Mouse (Mus musculus): ENCODE data around the gene Trappc6a.
A peak's percentile ranks its signal among the peaks of the same experiment; 100 is the strongest.
"Not testable (repeated sequence)": the region's sequence is repeated elsewhere in the genome, so short reads cannot be mapped to it uniquely, and the experiment has no call there.

Trappc6a gene

DNA sequence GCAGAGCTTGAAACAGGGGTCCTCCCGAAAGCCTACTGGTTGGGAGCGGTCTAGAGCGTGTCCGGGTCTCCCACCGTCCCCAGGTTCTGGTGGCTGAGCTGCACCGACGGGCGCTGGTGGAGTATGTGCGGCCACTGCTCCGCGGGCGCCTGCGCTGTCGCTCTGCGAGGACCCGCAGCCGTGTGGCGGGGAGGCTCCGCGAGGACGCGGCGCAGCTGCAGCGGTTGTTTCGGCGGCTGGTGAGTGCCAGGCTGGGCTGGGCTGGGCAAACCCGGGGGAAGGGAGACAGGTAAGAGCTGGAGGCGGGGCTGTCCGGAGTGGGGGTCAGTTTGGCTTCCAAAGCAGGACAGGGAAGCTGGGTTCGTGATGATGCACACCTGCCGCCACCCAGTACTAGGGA, 18.7 kb upstream of the Trappc6a start:
- DNase-seq (ENCODE audit: low read depth, low spot score): no peak

DNA sequence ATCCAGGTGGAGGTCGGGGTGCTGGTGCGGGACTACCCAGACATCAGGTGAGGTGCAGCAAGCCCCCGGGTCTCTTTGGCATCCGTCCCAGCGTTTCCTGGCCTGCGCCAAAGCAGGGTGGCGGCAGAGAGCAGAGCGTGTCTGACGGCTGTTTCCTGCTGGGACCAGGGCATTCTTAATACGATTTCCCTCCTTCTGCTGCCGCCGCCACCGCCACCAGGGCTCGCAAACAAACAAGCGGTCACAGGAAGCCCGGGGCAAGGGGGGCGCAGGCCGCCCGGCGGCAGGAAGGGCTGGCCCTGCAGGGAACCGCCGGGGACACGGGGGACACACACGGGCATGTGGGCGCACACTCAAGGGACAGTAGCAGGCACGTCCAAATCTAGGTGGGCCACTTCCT, 16.5 kb upstream of the Trappc6a start:
- DNase-seq (ENCODE audit: low read depth, low spot score): no peak

DNA sequence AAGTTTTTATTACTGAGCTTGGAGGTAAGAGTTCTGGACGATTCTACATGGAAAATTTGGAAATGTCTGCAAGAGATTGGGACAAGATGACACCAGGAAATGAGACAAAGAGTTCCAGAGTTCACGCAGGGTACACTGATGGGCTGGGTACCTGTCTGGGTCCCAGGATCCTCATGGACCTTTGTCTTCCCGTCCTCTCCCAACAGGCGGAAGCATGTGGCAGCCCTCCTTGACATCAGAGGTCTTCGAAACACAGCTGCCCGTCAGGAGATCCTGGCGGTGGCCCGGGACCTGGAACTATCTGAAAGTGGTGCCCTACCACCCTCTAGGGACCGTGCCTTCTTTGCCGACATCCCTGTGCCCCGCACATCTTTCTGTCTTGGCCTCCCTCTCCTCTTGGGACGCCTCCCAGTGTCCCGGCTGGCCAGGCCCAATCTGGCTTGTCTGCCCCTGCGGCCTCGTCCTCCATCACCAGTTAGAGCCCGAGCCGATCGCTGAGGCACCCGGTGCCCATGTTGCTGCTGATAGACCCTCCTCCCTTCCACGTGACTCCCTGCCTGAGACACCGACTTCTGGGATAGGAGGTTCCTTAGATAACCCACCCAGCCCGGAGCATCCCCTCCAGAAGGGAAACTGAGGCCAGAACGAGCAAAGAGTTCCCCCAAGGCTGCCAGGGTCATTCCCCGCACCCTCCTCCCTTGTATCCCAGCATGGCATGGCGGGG, 13.3 kb upstream of the Trappc6a start:
- DNase-seq (ENCODE audit: low read depth, low spot score): no peak

DNA sequence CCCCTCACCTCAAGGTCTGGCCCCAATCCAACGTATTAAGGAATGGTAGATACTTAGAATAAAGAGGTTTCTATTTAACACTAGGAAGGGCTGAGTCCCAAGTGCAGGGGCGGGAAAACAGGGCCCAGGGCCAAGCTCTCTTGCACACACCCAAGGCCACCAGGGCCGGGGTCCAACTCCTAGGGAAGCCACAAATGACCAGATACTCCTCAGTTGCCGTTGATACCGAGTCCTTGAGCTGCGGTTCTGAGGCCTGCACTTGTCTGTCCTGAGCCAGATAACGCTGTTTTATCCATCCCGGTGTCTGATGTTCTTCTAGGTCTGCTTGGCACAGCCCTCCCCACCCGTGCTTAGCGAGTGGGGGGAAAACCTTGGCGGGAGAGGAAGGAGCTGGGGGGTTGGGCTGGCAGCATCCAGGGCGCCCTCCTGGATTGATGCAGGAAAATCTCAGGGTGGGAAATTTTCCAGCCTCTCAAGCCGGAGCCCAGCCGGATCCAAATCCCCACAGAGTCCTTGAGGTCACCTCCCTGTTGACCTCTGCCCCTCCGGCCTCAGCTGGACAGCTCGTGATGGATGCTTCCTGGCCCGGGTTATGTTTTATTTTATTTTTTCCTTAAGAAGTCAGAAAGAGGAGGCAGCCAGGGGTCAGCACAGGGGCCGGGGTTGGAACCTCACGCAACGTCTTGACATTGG, 12.5 kb upstream of the Trappc6a start:
- DNase-seq (ENCODE audit: low read depth, low spot score): no peak

DNA sequence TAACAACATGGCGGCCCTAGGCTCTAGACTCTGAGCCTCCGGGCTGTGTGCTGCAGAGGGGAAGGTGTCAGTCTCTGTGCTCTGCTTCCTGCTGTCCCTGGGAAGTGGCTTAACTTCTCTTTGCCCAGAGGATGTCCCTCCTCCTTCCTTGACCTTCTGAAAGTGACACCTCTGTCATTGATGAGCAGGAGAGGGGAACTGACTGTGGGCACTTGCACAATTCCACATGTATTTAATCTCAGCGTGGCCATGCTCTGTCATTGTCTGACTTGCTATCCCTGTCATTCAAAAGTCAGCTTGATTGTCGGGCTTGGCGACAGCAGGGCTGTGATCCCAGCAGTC, 12.0 kb upstream of the Trappc6a start:
- no peak for DNase-seq (ENCODE audit: low read depth, low spot score)

DNA sequence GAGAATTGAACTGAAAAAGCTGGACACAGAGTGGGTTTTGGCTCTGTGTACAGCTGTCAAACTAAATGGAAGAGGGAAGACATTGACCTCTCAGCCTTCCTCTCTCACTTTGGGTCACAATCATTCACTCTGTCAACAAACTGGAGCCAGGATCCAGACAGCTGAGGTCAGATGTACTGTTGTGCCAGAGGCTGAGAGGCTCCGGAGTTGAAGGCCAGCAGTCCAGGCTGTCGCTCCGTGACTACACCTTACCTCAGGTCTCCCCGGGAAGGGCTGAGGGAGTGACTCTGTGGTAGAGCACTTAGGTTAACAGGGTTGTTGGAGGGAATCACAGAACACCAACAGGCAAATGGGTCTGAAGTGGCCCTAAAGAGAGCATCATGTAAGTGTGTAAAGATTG, 9.9 kb upstream of the Trappc6a start:
- DNase-seq (ENCODE audit: low read depth, low spot score): no peak

DNA sequence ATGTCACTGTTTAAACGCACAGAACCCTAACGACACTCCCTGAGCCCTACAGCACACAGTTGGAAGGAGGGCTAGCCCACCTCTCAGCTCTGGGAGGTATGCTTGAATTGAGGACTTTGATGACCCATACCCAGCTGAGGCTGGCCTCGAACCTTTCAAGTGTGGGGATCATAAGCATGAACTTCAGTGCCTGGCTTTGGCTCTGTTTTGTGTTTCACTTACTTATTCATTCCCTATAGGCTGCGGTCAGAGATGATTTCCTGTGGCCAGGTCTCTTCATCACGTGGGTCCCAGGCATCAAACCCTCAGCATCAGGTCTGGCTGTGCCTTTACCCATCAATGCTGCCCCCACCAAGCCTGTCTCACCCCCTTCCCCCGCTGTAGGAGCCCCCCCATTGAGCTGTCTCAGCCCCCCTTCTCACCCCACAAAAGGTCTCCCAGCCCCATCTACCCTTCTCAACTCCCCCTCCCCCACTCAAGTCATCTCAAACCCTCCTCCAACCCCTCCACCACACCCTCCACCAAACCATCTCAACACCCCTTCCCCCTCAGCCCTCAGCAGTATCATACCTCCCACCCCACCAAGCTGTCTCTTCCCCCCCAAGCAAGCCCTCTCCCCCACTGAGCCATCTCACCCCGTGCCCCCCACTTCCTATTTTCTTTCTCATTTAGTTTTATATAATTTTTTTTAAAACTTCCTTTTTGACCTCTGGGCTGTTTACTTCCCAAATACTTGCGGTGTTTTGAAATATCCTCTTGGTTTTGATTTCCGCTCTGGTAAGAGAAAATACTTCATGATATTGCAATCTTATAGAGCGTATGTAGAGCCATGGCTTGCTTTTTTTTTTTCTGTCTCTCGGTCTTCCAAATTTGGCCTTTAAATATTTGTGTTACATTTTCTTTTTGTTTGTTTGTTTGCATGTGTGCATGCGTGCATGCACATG, 7.5 kb upstream of the Trappc6a start:
- DNase-seq (ENCODE audit: low read depth, low spot score): no peak

DNA sequence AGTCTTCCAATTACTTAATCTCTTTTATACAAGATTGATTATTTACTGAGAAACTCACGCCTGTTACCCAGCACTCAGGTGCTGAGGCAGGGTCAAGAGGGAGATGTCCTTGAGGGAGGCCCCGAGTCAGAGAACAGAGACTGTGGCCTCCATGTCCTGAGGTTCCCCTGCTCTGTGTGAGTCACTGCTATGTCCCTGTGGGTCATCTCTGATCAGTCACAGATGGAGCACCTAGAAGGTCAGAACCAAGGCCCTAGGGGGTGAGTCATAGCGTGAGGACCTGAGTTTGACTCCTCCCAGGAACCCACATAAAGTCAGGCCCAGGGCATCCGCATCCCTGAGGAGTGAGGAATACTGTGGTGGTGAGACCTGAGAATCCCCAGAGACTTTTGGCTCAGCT, 6.5 kb upstream of the Trappc6a start:
- DNase-seq (ENCODE audit: low read depth, low spot score): peak; percentile 69

DNA sequence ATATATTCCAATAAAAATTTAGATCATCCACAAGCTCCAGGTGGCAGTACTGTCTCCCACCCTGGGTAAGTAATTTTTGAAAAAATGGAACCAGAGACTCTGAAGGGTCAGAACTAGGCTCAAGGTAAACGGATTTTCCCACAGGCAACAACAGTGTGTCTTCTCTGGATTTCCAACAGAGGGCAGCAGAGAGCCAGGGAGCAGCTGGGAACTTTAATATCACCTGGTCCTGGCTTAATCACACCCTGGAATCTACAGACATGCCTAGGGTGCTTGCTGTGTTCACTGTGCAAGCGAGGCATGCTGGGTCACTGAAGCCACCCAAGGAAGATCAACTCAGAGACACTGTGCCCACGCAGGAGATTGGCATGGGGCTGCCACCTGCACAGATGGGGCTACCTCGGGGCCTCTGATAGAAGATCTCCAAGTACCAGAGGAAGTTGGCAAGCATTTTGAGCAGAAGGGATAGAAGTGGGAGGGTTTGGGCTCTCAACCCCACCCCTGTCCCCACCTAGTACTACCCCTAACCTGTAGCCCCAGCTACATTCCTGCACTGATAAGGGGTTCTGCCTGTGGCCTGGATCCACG, 4.6 kb upstream of the Trappc6a start:
- peak; percentile 79 for DNase-seq (ENCODE audit: low read depth, low spot score)

DNA sequence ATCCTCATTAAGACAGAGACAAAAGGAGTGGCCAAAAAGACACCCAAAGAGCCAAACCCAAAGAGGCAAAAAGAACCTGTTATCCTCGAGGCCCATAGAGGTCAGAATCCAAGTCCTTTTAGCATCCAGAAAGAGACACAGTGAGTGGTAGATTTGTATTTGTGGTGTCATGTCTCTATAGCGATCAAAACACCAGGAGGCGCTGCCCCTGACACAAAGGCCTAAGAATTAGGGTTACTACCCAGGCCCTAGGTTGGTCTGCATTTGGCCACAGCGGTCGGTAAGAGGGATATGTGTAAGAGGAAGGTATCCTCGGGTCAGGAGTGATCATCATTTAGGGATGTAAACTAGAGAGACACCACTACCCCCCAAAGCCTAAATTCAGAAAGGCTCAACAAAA, 1.9 kb upstream of the Trappc6a start:
- DNase-seq (ENCODE audit: low read depth, low spot score): peak; percentile 33

DNA sequence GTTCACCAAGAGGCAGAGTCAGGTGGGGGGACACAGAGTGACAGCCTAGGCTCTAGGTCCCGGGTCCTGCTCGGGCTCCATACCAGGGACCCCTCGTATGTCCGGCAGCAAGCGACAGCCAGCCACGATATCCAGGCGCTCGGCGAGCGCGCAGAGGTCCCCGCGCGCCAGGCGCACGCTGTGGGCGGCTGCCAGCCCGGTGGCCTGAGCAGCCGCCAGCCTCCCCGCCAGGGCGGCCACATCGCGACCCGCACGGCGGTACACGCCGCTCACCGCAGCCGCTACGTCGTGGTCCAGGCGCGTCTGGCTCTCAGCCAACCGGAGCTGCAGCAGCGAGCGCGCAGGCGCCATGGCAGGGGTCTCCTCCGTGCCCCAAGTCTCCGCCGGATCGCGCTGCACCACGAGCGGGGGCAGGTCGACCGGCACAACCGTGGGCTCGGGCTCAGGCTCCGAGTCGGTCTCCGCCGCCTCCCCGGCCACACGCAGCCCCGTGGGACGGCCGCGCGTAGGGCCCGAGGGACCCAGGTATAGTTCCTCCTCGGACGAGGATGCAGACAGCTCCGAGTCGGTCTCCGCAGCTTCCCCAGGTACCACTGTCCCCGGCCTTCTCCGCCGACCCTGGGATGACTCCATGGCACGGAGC, 1.1 kb upstream of the Trappc6a start:
- DNase-seq (ENCODE audit: low read depth, low spot score): no peak

DNA sequence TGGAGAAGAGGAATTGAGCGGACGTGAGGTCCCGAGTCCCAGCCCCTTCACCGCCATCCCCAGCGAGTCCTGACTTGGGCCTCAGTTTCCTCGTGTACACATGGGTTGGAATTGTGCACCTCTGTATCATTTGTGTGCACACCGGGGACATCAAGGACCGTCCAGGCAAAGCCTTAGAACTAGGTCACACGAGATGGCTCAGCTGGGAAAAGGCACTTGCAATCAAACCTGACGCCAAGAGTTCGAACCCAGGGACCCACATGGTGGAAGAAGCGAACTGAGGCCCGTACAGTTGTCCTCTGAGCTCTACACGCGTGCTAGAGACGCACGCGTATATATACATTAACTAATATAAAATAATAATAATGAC, 598 bp upstream of the Trappc6a start:
- no peak for DNase-seq (ENCODE audit: low read depth, low spot score)

DNA sequence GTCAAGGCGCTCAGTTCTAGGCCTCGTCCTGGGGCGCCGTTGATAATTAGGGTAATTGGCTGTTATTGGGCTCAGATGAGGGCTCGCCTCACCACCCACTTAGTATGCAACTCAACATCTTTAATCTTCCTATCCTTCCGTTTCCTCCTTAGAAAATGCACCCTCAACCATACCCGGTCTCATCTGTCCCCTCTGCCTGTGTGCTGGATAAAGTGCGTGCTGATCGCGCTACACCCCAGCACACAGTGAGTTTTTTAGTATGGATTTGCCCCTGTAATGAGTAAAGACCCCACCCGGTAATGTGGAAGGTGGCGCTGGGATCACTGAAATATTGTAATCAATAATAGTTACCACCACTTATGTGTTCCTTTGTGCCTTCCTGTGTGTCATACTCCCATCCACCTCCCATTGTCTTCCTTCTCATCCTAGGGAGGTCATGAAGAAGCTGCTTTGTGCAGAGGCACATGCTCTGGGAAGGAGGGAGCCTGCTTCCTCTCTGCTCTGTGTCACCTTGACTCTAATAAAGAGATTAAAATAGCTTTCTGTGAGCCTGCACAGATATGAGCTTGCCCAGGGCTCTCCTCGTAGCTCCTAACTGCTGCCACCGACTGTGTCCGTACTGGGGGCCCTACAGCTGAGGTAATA, 851 bp downstream of the Trappc6a start:
- DNase-seq (ENCODE audit: low read depth, low spot score): no peak

DNA sequence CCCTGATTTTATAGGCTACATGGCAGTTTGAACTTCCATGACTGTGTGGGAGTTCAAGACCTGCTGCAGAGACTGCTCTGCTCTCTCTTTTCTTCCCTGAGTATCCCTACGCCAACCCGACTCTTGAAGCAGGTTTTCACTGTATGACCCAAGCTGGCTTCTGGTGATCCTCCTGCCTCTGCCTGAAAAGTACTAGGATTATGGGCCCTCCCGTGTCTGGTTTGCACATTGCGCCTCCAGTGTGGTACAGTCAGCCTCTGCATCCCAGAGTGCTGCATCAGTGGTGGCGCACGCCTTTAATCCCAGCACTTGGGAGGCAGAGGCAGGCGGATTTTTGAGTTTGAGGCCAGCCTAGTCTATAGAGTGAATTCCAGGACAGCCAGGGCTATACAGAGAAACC, 1.6 kb downstream of the Trappc6a start:
- no peak for DNase-seq (ENCODE audit: low read depth, low spot score)

DNA sequence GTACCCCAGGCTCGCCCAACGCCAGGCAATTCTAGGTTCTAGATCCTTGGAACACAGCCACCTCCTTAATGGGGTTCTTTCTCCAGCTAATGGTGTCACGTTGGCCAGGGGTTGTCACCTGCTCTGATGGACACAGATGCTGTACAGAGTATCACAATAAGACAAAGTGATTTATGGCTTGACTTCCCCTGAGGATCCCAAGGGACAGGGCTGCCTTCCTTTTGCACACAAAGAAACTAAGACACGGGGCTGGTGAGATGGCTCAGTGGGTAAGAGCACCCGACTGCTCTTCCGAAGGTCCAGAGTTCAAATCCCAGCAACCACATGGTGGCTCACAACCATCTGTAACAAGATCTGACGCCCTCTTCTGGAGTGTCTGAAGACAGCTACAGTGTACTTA, 3.7 kb downstream of the Trappc6a start:
- DNase-seq (ENCODE audit: low read depth, low spot score): not testable (repeated sequence)

DNA sequence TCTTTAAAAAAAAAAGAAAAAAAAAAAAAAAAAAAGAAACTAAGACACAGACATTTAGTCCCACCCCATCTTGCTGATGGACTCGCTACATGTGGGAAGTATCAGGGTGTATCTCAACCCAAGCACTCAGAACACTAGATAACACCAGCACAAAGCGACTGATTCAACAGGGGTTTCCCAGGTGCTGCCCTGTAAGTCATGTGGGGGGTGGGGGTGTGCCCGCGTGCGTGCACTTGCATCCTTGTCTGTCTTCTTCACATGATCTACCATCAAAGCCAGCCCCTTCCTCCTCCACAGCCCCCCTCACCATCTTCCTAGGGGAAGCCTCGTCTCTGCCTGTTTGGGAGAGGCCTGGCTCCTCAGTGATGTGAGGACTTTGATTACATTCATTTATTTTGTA, 4.2 kb downstream of the Trappc6a start:
- DNase-seq (ENCODE audit: low read depth, low spot score): no peak

DNA sequence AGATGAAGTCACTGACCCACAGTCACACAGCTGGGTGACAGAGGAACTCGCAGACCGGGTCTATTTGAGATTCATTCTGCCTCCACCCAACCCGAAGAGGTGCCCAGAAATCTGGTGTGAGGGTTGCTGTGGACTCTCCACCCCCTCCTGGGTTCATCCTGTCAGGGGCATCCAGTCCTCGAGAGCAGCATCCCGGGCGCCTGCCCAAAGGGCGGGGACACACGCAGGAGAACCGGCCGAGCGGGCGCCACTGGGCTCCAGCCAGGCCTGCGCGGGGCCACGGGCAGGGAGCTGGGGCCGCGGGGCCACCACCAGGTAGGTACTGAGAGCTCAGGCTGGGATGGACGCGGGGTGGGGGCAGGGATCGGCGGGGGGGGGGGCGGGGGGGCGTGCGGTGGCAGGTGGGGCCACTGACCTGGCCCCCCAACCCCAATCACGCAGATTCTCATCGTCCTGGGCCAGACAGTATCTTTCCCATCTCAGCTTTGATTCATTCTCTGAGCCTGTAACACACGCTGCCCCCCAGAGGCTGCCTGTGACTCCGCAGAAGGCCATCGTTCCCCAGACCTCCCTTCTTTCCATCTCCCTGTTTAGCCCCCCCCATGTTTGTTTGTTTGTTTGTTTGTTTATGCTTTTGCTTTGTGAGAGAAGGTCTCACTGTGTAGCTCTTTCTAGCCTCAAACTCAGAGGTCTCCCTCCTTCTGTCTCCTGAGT, 9.6 kb downstream of the Trappc6a start, which contains the start of gene Nkpd1:
TSS of gene Nkpd1 (plus strand) at position 187 of the 714 bp plus-strand sequence.
- DNase-seq (ENCODE audit: low read depth, low spot score): no peak

DNA sequence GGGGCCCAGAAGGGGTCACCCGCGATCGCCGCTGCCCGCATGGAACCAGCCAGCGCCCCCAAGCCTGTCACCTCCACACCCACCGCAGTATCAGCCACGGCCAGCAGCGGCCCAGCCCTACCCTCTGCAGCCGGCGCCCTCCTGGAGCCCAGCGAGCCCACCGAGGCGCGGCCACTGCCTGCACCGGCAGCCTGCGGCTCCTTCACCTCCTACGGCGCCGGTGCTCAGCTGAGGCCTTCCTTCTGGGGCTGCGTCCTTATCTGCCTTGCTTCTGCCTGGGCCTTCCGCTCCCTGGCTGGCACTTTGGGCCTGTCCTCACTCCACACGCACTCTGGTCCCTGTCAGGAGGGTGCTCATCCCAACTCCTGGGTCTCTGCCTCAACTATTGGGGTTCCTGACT, 11.8 kb downstream of the Trappc6a start:
- DNase-seq (ENCODE audit: low read depth, low spot score): no peak

DNA sequence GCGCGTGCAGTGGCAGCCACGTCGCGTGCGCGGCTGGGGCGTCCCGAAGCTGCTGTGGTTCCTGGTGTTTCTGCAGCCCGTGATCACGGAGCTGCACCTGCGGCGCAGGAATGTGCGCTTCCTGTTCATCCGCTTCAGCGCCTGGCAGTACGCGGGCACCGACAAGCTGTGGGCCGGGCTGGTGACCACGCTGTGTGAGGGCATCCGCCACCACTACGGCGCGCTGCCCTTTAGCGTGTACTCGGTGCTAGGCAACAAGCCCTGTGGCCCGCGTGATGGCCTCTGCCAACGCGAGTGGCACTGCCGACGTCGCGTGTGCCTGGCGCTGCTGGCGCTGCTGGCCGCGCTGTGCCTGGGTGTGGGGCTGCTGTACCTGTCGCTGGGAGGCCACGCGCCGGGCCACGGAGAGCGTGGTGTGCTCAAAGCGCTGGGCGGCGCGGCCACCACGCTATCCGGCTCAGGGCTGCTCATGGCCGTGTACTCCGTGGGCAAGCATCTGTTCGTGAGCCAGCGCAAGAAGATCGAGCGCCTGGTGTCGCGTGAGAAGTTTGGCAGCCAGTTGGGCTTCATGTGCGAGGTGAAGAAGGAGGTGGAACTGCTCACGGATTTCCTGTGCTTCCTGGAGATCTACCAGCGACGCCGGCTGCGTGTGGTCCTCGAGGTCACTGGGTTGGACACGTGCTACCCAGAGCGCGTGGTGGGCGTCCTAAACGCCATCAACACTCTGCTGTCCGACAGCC, 15.0 kb downstream of the Trappc6a start:
- DNase-seq (ENCODE audit: low read depth, low spot score): no peak
